Mouse (Mus musculus) MEL (cell line): ENCODE results near the gene Rdh7. TPM values are rescaled to one million over a fixed set of nuclear protein-coding genes. Genes with fewer than 3 reads are reported as not detected.
"Not testable (repeated sequence)": the region's sequence is repeated elsewhere in the genome, so short reads cannot be mapped to it uniquely, and the experiment has no call there.

Experiments
- DNase-seq: peaks from one replicate; pipeline ENCODE4 v3.0.0; 2011; ENCODE audit warnings: low read depth, low spot score
- H3K27ac ChIP-seq: 2 replicates; pipeline ENCODE4 v1.5.1; 2012; ENCODE audit warnings: low read depth, mild to moderate bottlenecking, control low read depth, low read length, moderate library complexity; ENCODE audit not compliant: control insufficient read depth
- H3K27me3 ChIP-seq, 2 experiments: fragments of 150-350 bp in 1 of 2; sonication (generic) in 1 of 2; 2 replicates each; pipeline ENCODE4 v1.6.1; 2012; ENCODE audit warnings: low read length in 2 of 2, mild to moderate bottlenecking in 2 of 2, improper control_type of control experiment in 1 of 2, moderate library complexity in 1 of 2; ENCODE audit not compliant: insufficient read depth in 2 of 2, control insufficient read depth in 1 of 2
- H3K36me3 ChIP-seq, 2 experiments: 2 replicates each; pipeline ENCODE4 v1.6.1; 2012 to 2014; ENCODE audit warnings: low read length in 2 of 2, improper control_type of control experiment in 1 of 2, inconsistent platforms in 1 of 2, mild to moderate bottlenecking in 1 of 2; ENCODE audit not compliant: insufficient read depth in 2 of 2, control insufficient read depth in 1 of 2
- H3K4me1 ChIP-seq, 2 experiments: fragments of 150-350 bp in 1 of 2; sonication (generic) in 1 of 2; 2 replicates each; pipeline ENCODE4 v1.6.1; 2012; ENCODE audit warnings: low read length in 2 of 2, improper control_type of control experiment in 1 of 2, mild to moderate bottlenecking in 1 of 2; ENCODE audit not compliant: insufficient read depth in 2 of 2, control insufficient read depth in 1 of 2
- H3K4me3 ChIP-seq, 2 experiments: fragments of 150-350 bp in 1 of 2; sonication (generic) in 1 of 2; 2 replicates each; pipeline ENCODE4 v1.5.1; 2012; ENCODE audit warnings: low read depth in 2 of 2, low read length in 2 of 2, mild to moderate bottlenecking in 2 of 2, moderate library complexity in 2 of 2, control low read depth in 1 of 2, improper control_type of control experiment in 1 of 2; ENCODE audit not compliant: control insufficient read depth in 1 of 2, insufficient read depth in 1 of 2
- H3K79me2 ChIP-seq: 2 replicates; pipeline ENCODE4 v1.6.1; 2012; ENCODE audit warnings: mild to moderate bottlenecking, low read length, moderate library complexity; ENCODE audit not compliant: control insufficient read depth, poor library complexity, insufficient read depth
- H3K9ac ChIP-seq: 2 replicates; pipeline ENCODE4 v1.6.1; 2012; ENCODE audit warnings: low read depth, mild to moderate bottlenecking, control low read depth, low read length, moderate library complexity; ENCODE audit not compliant: control insufficient read depth, poor library complexity, severe bottlenecking
- H3K9me3 ChIP-seq: fragments of 150-350 bp; sonication (generic); replicated peaks from 2 replicates; pipeline ENCODE4 v1.6.1; 2012; ENCODE audit warnings: mild to moderate bottlenecking, low read length, improper control_type of control experiment, moderate library complexity; ENCODE audit not compliant: insufficient read depth
- CHD1 ChIP-seq: IDR thresholded peaks from 2 replicates; pipeline ENCODE4 v1.6.1; 2012; ENCODE audit warnings: low read depth, mild to moderate bottlenecking, inconsistent platforms, low read length, improper control_type of control experiment
- CHD2 ChIP-seq: IDR thresholded peaks from 2 replicates; pipeline ENCODE4 v1.6.1; 2011; ENCODE audit warnings: low read length, improper control_type of control experiment
- CTCF ChIP-seq, 3 experiments: IDR thresholded peaks in 2 of 3; conservative IDR thresholded peaks in 1 of 3; 2 replicates each; pipeline ENCODE4 v1.5.1; 2011 to 2012; ENCODE audit warnings: low read length in 3 of 3, low read depth in 2 of 3, mild to moderate bottlenecking in 2 of 3, improper control_type of control experiment in 1 of 3, inconsistent platforms in 1 of 3, mixed read lengths in 1 of 3, moderate library complexity in 1 of 3; ENCODE audit not compliant: control insufficient read depth in 1 of 3, insufficient read depth in 1 of 3, poor library complexity in 1 of 3, severe bottlenecking in 1 of 3
- ELF1 ChIP-seq: IDR thresholded peaks from 2 replicates; pipeline ENCODE4 v1.6.1; 2014; ENCODE audit warnings: low read depth, mild to moderate bottlenecking, inconsistent platforms, low read length, improper control_type of control experiment, moderate library complexity
- HCFC1 ChIP-seq: IDR thresholded peaks from 2 replicates; pipeline ENCODE4 v1.6.1; 2012; ENCODE audit warnings: low read depth, mild to moderate bottlenecking, inconsistent platforms, low read length, improper control_type of control experiment, moderate library complexity
- KAT2A ChIP-seq: conservative IDR thresholded peaks from 2 replicates; pipeline ENCODE4 v1.6.1; 2012; ENCODE audit warnings: low read depth, low read length, improper control_type of control experiment, inconsistent platforms
- MXI1 ChIP-seq: IDR thresholded peaks from 2 replicates; pipeline ENCODE4 v1.6.1; 2011; ENCODE audit warnings: mild to moderate bottlenecking, low read depth, low read length, improper control_type of control experiment
- MYC ChIP-seq: IDR thresholded peaks from 2 replicates; pipeline ENCODE4 v1.6.1; 2011; ENCODE audit warnings: low read depth, mild to moderate bottlenecking, low read length, improper control_type of control experiment, moderate library complexity
- NELFE ChIP-seq: IDR thresholded peaks from 2 replicates; pipeline ENCODE4 v1.6.1; 2011; ENCODE audit warnings: low read depth, low read length, improper control_type of control experiment
- POLR2AphosphoS2 ChIP-seq: IDR thresholded peaks from 2 replicates; pipeline ENCODE4 v1.6.1; 2011; ENCODE audit warnings: low read length, improper control_type of control experiment
- SIN3A ChIP-seq: IDR thresholded peaks from 2 replicates; pipeline ENCODE4 v1.6.1; 2012; ENCODE audit warnings: low read length, improper control_type of control experiment, inconsistent platforms
- SMC3 ChIP-seq: IDR thresholded peaks from 2 replicates; pipeline ENCODE4 v1.6.1; 2011; ENCODE audit warnings: low read depth, low read length, improper control_type of control experiment
- TBP ChIP-seq: IDR thresholded peaks from 2 replicates; pipeline ENCODE4 v1.8.0; 2011; ENCODE audit warnings: low read depth, low read length, improper control_type of control experiment
- TCF12 ChIP-seq: IDR thresholded peaks from 2 replicates; pipeline ENCODE4 v1.6.1; 2014; ENCODE audit warnings: low read depth, mild to moderate bottlenecking, inconsistent platforms, low read length, improper control_type of control experiment, moderate library complexity
- UBTF ChIP-seq: IDR thresholded peaks from 2 replicates; pipeline ENCODE4 v1.6.1; 2012; ENCODE audit warnings: low read depth, mild to moderate bottlenecking, inconsistent platforms, low read length, improper control_type of control experiment, moderate library complexity, borderline replicate concordance; ENCODE audit not compliant: insufficient read depth
- USF1 ChIP-seq: IDR thresholded peaks from 2 replicates; pipeline ENCODE4 v1.6.1; 2014; ENCODE audit warnings: low read depth, mild to moderate bottlenecking, inconsistent platforms, low read length, improper control_type of control experiment, moderate library complexity
- polyA plus RNA-seq, 2 experiments: library from polyadenylated mRNA; stranded (reverse) in 1 of 2; unstranded in 1 of 2; fragments of >175 nt in 1 of 2; fragments of >200 nt in 1 of 2; gene quantifications; 2 replicates each; pipeline versions ENCODE4 v1.2.1 to v1.2.4; 2012; ENCODE audit warnings: low replicate concordance in 2 of 2, low read depth in 1 of 2; ENCODE audit not compliant: insufficient read length in 2 of 2, insufficient read depth in 1 of 2, missing spikeins in 1 of 2
- total RNA-seq: library from RNA; depleted of rRNA; stranded (reverse); fragments of 300-350 nt; gene quantifications from 2 replicates; pipeline ENCODE4 v1.2.3, GENCODE M21; 2012

Rdh7 gene
- total and polyA plus RNA-seq, 3 experiments: not detected

- peaks cover 4 to 8% of the 10 kb centered on the region in 2 experiments; a peak in 3 of 4 replicates for H3K27me3 ChIP-seq
- H3K27ac ChIP-seq: no peak overlapping the region
- H3K9ac ChIP-seq: no peak overlapping the region
Observed at GRCm38 (mm10) chr10:127856376-127856775, 32.2 kb downstream of the Rdh7 start.

DNA sequence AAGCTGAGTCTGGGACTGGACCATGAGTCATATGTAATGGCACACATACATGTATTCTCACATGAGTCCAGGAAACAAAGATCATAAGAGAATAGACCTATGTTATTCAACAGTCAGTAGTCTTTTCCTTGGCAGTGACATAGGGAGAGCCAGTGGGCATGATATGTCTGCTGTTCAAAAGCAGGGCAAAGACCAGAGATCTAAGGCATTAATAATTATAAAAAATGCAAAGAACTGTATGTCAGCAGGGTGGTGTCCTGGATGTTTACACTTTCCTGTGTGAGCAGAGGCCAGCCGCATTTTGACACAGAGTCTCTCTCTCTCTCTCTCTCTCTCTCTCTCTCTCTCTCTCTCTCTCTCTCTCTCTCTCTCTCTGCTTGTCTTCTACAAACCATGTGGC is 39.0 kb downstream of the Rdh7 start, which contains the start of gene Rdh19:
TSS of gene Rdh19 (plus strand) at position 301 of the 400 bp plus-strand sequence.
- no peak for TF ChIP-seq CHD1
- no peak for TF ChIP-seq MYC
- TF ChIP-seq SIN3A: no peak
- no peak for TF ChIP-seq TCF12
- no peak for TF ChIP-seq CHD2
- no peak for TF ChIP-seq HCFC1
- no peak for TF ChIP-seq TBP
- TF ChIP-seq NELFE: no peak
- TF ChIP-seq USF1: no peak
- Histone ChIP-seq H3K4me3 (no peak within 1 kb of the TSS), H3K4me1 (no peaks in the 10 kb centered on the region), H3K9me3 (no peaks in the 10 kb centered on the region), H3K36me3 (no peaks in the 10 kb centered on the region), H3K9ac (no peak within 1 kb of the TSS), H3K79me2 (no peaks in the 10 kb centered on the region), H3K27ac (no peak within 1 kb of the TSS), H3K27me3 (no peaks in the 10 kb centered on the region; a peak in 1 of 4 replicates)
- no peak for DNase-seq

More at GRCm38 (mm10) chr10:127856376-127856775, 32.2 kb downstream of the Rdh7 start:
- TF ChIP-seq SMC3 (no peak), USF1 (no peak), CHD2 (no peak), KAT2A (no peak), SIN3A (no peak), UBTF (no peak)
- TF ChIP-seq, all 39 proteins: peak for 0
- no peaks in the 10 kb centered on the region for H3K36me3 ChIP-seq
- H3K9me3 ChIP-seq: no peaks in the 10 kb centered on the region
- DNase-seq: no peak
- no peaks in the 10 kb centered on the region for H3K79me2 ChIP-seq
- no peak overlapping the region for H3K4me3 ChIP-seq
- H3K4me1 ChIP-seq: no peaks in the 10 kb centered on the region

DNA sequence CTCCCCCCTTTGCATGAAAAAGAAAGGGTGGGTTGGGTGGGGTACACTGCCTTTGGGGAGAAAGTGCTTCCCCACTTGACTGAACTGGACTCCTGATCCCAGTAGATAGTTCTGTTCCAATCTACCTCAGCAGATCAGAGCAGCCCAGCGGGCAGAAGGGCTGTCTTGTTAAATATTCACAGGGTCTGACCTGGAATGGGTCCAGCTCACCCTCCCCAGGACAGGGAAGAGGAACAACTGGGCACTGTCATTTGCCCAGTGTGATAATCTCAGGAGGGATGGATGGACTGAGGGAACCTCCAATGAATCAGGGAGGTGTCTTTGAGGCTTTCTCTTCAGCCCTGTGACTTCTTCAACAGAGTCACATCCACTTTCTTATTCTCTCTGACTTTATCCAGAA is 40.5 kb downstream of the Rdh7 start:
- Histone ChIP-seq H3K9ac (no peak overlapping the region), H3K9me3 (no peaks in the 10 kb centered on the region), H3K27me3 (no peaks in the 10 kb centered on the region; a peak in 1 of 4 replicates), H3K27ac (no peak overlapping the region), H3K36me3 (no peaks in the 10 kb centered on the region), H3K4me3 (no peak overlapping the region), H3K79me2 (no peaks in the 10 kb centered on the region), H3K4me1 (no peaks in the 10 kb centered on the region)
- no peak for TF ChIP-seq ELF1
- no peak for TF ChIP-seq MXI1
- TF ChIP-seq POLR2AphosphoS2: no peak
- TF ChIP-seq CTCF (IDR thresholded peaks at IDR 0.05 in 2 of 3, conservative IDR thresholded peaks at IDR 0.05 in 1 of 3; ENCODE audit: control insufficient read depth in 1 of 3, insufficient read depth in 1 of 3, low read depth in 2 of 3, low read length in 3 of 3, poor library complexity in 1 of 3, severe bottlenecking in 1 of 3): no peak
- no peak for DNase-seq

- not testable (repeated sequence) for DNase-seq, H3K79me2 ChIP-seq, H3K9ac ChIP-seq, H3K4me1 ChIP-seq, H3K36me3 ChIP-seq, H3K27me3 ChIP-seq, H3K27ac ChIP-seq, H3K4me3 ChIP-seq, H3K9me3 ChIP-seq
Observed at GRCm38 (mm10) chr10:127845945-127846344, 42.7 kb downstream of the Rdh7 start.
